Mouse (Mus musculus) limb, embryonic 10.5 days (tissue): ENCODE results near the gene Foxk2. TPM values are rescaled to one million over a fixed set of nuclear protein-coding genes. Genes with fewer than 3 reads are reported as not detected.

Experiments
- DNase-seq: peaks from one replicate; pipeline ENCODE4 v3.0.0-alpha.2; 2017; ENCODE audit warnings: low spot score
- H3K27ac ChIP-seq: fragments of 300-500 bp; sonication (generic); 2 replicates; pipeline ENCODE4 v1.5.1; 2016; ENCODE audit warnings: mild to moderate bottlenecking
- H3K27me3 ChIP-seq: fragments of 300-500 bp; sonication (generic); 2 replicates; pipeline ENCODE4 v1.6.1; 2016; ENCODE audit warnings: low read depth, mild to moderate bottlenecking; ENCODE audit not compliant: poor library complexity, severe bottlenecking
- H3K36me3 ChIP-seq: fragments of 300-500 bp; sonication (generic); 2 replicates; pipeline ENCODE4 v1.6.1; 2016; ENCODE audit warnings: mild to moderate bottlenecking, moderate library complexity
- H3K4me1 ChIP-seq: fragments of 300-500 bp; sonication (generic); 2 replicates; pipeline ENCODE4 v1.6.1; 2016
- H3K4me3 ChIP-seq: fragments of 300-500 bp; sonication (generic); 2 replicates; pipeline ENCODE4 v1.5.1; 2016; ENCODE audit warnings: mild to moderate bottlenecking, moderate library complexity
- H3K9me3 ChIP-seq: fragments of 300-500 bp; sonication (generic); replicated peaks from 2 replicates; pipeline ENCODE4 v1.6.1; 2016; ENCODE audit warnings: mild to moderate bottlenecking
- WGBS: fragments of 180-500 bp; shearing (Covaris S2); methylation state at CpG from one replicate; pipeline ENCODE4 v1.1.7; 2016; 5-methylcytosine and 5-hydroxymethylcytosine counted together
- polyA plus RNA-seq: library from polyadenylated mRNA; unstranded; fragments of >200 nt; fragmentation: Nextera tagmentation; extraction: Ambion mirVana; gene quantifications from 2 replicates; pipeline ENCODE4 v1.2.1, GENCODE M21; 2016

The Foxk2 gene
- 11.0 and 11.1 TPM in 2 replicates for polyA plus RNA-seq

GRCm38 (mm10) chr11:121259160-121260100 lies at the start of gene Foxk2:
Gene Foxk2 (plus strand): TSS chr11:121259990.
- WGBS: 5% methylated on average over 91 of the region's 91 CpGs
- peak within 1 kb of the TSS; percentile 99 for H3K4me3 ChIP-seq
- H3K27me3 ChIP-seq: no peaks in the 10 kb centered on the region
- H3K36me3 ChIP-seq: peaks cover 58% of the 10 kb centered on the region
- no peaks in the 10 kb centered on the region for H3K9me3 ChIP-seq
- DNase-seq: peak; percentile 92
- peaks cover 19% of the 10 kb centered on the region for H3K4me1 ChIP-seq
- H3K27ac ChIP-seq: peak within 1 kb of the TSS; percentile 94

- H3K27ac ChIP-seq: no peak overlapping the region
- no peaks in the 10 kb centered on the region for H3K9me3 ChIP-seq
- H3K27me3 ChIP-seq: no peaks in the 10 kb centered on the region
- DNase-seq: no peak
- no peak overlapping the region for H3K4me3 ChIP-seq
- peaks cover 70% of the 10 kb centered on the region for H3K36me3 ChIP-seq
- H3K4me1 ChIP-seq: no peaks in the 10 kb centered on the region
- 100% methylated on average over 3 of the region's 3 CpGs for WGBS
Observed at GRCm38 (mm10) chr11:121216831-121217230, 43.0 kb upstream of the Foxk2 start.

GRCm38 (mm10) chr11:121219776-121220175 lies 40.0 kb upstream of the Foxk2 start:
- DNase-seq: no peak
- H3K4me1 ChIP-seq: no peaks in the 10 kb centered on the region
- peaks cover 84% of the 10 kb centered on the region for H3K36me3 ChIP-seq
- H3K27me3 ChIP-seq: no peaks in the 10 kb centered on the region
- WGBS: 91% methylated on average over 11 of the region's 11 CpGs
- no peak overlapping the region for H3K4me3 ChIP-seq
- H3K9me3 ChIP-seq: no peaks in the 10 kb centered on the region
- H3K27ac ChIP-seq: no peak overlapping the region

GRCm38 (mm10) chr11:121220771-121221170 lies 39.0 kb upstream of the Foxk2 start:
- Histone ChIP-seq H3K4me3 (no peak overlapping the region), H3K27ac (no peak overlapping the region), H3K9me3 (no peaks in the 10 kb centered on the region), H3K36me3 (peaks cover 92% of the 10 kb centered on the region), H3K4me1 (no peaks in the 10 kb centered on the region), H3K27me3 (no peaks in the 10 kb centered on the region)
- WGBS: 86% methylated on average over 5 of the region's 5 CpGs
- DNase-seq: no peak

GRCm38 (mm10) chr11:121221321-121222010 lies 38.3 kb upstream of the Foxk2 start:
- Histone ChIP-seq H3K27me3 (no peaks in the 10 kb centered on the region), H3K9me3 (no peaks in the 10 kb centered on the region), H3K27ac (no peak overlapping the region), H3K4me1 (no peaks in the 10 kb centered on the region), H3K36me3 (peaks cover 94% of the 10 kb centered on the region), H3K4me3 (no peak overlapping the region)
- DNase-seq: no peak
- 94% methylated on average over 6 of the region's 6 CpGs for whole genome bisulfite sequencing

GRCm38 (mm10) chr11:121228129-121229017 lies 31.4 kb upstream of the Foxk2 start:
- peak overlapping the region; percentile 88 for H3K27ac ChIP-seq
- peak overlapping the region; percentile 81 for H3K4me3 ChIP-seq
- 37% methylated on average over 21 of the region's 21 CpGs for WGBS
- H3K9me3 ChIP-seq: no peaks in the 10 kb centered on the region
- H3K27me3 ChIP-seq: no peaks in the 10 kb centered on the region
- H3K36me3 ChIP-seq: peaks cover 41% of the 10 kb centered on the region
- no peak for DNase-seq
- peaks cover 21% of the 10 kb centered on the region for H3K4me1 ChIP-seq

GRCm38 (mm10) chr11:121229018-121229439 lies 30.8 kb upstream of the Foxk2 start, which contains the start of gene Cybc1:
Gene Cybc1 (minus strand): TSS chr11:121229322.
- H3K27ac ChIP-seq: peak within 1 kb of the TSS; percentile 88
- DNase-seq: peak; percentile 79
- H3K36me3 ChIP-seq: peaks cover 34% of the 10 kb centered on the region
- no peaks in the 10 kb centered on the region for H3K27me3 ChIP-seq
- under 1% methylated on average over 23 of the region's 23 CpGs for WGBS
- no peaks in the 10 kb centered on the region for H3K9me3 ChIP-seq
- H3K4me1 ChIP-seq: peaks cover 21% of the 10 kb centered on the region
- H3K4me3 ChIP-seq: peak within 1 kb of the TSS; percentile 81

GRCm38 (mm10) chr11:121231191-121231590 lies 28.6 kb upstream of the Foxk2 start:
- no peak for DNase-seq
- no peaks in the 10 kb centered on the region for H3K27me3 ChIP-seq
- peaks cover 26% of the 10 kb centered on the region for H3K4me1 ChIP-seq
- H3K36me3 ChIP-seq: peaks cover 13% of the 10 kb centered on the region
- H3K27ac ChIP-seq: no peak overlapping the region
- H3K9me3 ChIP-seq: no peaks in the 10 kb centered on the region
- H3K4me3 ChIP-seq: no peak overlapping the region
- WGBS: 85% methylated on average over 4 of the region's 4 CpGs

- Histone ChIP-seq H3K36me3 (peaks cover 7% of the 10 kb centered on the region), H3K27ac (no peak overlapping the region), H3K4me3 (no peak overlapping the region), H3K4me1 (peaks cover 29% of the 10 kb centered on the region), H3K27me3 (no peaks in the 10 kb centered on the region), H3K9me3 (no peaks in the 10 kb centered on the region)
- no peak for DNase-seq
- WGBS: 66% methylated on average over 4 of the region's 4 CpGs
Observed at GRCm38 (mm10) chr11:121231628-121232291, 28.0 kb upstream of the Foxk2 start.

GRCm38 (mm10) chr11:121232706-121233105 lies 27.1 kb upstream of the Foxk2 start:
- 47% methylated on average over 4 of the region's 4 CpGs for WGBS
- Histone ChIP-seq H3K4me3 (no peak overlapping the region), H3K27ac (no peak overlapping the region), H3K27me3 (no peaks in the 10 kb centered on the region), H3K36me3 (no peaks in the 10 kb centered on the region), H3K4me1 (peaks cover 27% of the 10 kb centered on the region), H3K9me3 (no peaks in the 10 kb centered on the region)
- DNase-seq: no peak

- DNase-seq: peak; percentile 43
- peak overlapping the region; percentile 71 for H3K4me3 ChIP-seq
- H3K36me3 ChIP-seq: peaks cover 20% of the 10 kb centered on the region
- H3K4me1 ChIP-seq: peaks cover 14% of the 10 kb centered on the region; the same call in 1 of the 2 replicates
- no peaks in the 10 kb centered on the region for H3K27me3 ChIP-seq
- H3K9me3 ChIP-seq: no peaks in the 10 kb centered on the region
- 28% methylated on average over 9 of the region's 9 CpGs for WGBS
- H3K27ac ChIP-seq: peak overlapping the region; percentile 98
Observed at GRCm38 (mm10) chr11:121235475-121236238, 24.1 kb upstream of the Foxk2 start.
